In genomic region chr7:75970914-75971313, GRCm38 (mm10) we compare ENCODE assay signal across 21 mouse cellular contexts.
"Had no signal": no experiment of that assay in that cellular context is flagged by ENCODE, and none has a peak within 500 bp of the region (broad histone marks: within the 10 kb centered on the region; RNA-seq: fewer than 3 reads in every experiment).

No protein-coding gene starts in this region.

- ATAC-seq: hindbrain, postnatal 0 days; intestine, embryonic 16.5 days; liver, embryonic 12.5 days had no signal

- H3K4me3 ChIP-seq: heart, embryonic 10.5 days; heart, embryonic 12.5 days; hindbrain, embryonic 13.5 days; hindbrain, embryonic 15.5 days; kidney, embryonic 15.5 days; limb, embryonic 13.5 days; limb, embryonic 15.5 days; liver, embryonic 12.5 days had no signal

- H3K4me1 ChIP-seq: heart, embryonic 10.5 days; heart, embryonic 12.5 days; hindbrain, embryonic 13.5 days; hindbrain, embryonic 15.5 days; kidney, embryonic 15.5 days; limb, embryonic 13.5 days; limb, embryonic 15.5 days; liver, embryonic 12.5 days had no signal

- H3K9me3 ChIP-seq: heart, embryonic 10.5 days; heart, embryonic 12.5 days; hindbrain, embryonic 13.5 days; hindbrain, embryonic 15.5 days; kidney, embryonic 15.5 days; limb, embryonic 13.5 days; limb, embryonic 15.5 days; liver, embryonic 12.5 days had no signal

- H3K36me3 ChIP-seq: heart, embryonic 10.5 days; heart, embryonic 12.5 days; hindbrain, embryonic 13.5 days; hindbrain, embryonic 15.5 days; kidney, embryonic 15.5 days; limb, embryonic 13.5 days; limb, embryonic 15.5 days; liver, embryonic 12.5 days had no signal

- H3K4me2 ChIP-seq: heart, embryonic 12.5 days; hindbrain, embryonic 13.5 days; hindbrain, embryonic 15.5 days; kidney, embryonic 15.5 days; limb, embryonic 13.5 days; limb, embryonic 15.5 days; liver, embryonic 12.5 days had no signal

- H3K9ac ChIP-seq: heart, embryonic 12.5 days; hindbrain, embryonic 13.5 days; hindbrain, embryonic 15.5 days; kidney, embryonic 15.5 days; limb, embryonic 13.5 days; limb, embryonic 15.5 days; liver, embryonic 12.5 days; liver, embryonic 14.5 days had no signal

- H3K27ac ChIP-seq: heart, embryonic 10.5 days; hindbrain, embryonic 13.5 days; hindbrain, embryonic 15.5 days; hindbrain, postnatal 0 days; kidney, embryonic 15.5 days; kidney, postnatal 0 days; limb, embryonic 13.5 days; limb, embryonic 15.5 days; liver, embryonic 12.5 days; liver, embryonic 14.5 days had no signal

- DNase-seq: gastrocnemius, postnatal 25 days; heart, adult 18-20 months; heart, postnatal 10 days; kidney, adult 11 months; kidney, adult 2 months; kidney, adult 9 months; kidney, postnatal 14 days; kidney, postnatal 36 days; left cerebral cortex, postnatal 4 days had no signal

- H3K27me3 ChIP-seq: heart, embryonic 12.5 days; hindbrain, embryonic 13.5 days; hindbrain, embryonic 15.5 days; kidney, embryonic 15.5 days; limb, embryonic 13.5 days; limb, embryonic 15.5 days; liver, embryonic 12.5 days had no signal
